Mouse (Mus musculus): Measurements from ENCODE around the gene Mrpl36. TPM values are rescaled to one million over a fixed set of nuclear protein-coding genes. Genes with fewer than 3 reads are reported as not detected.
A peak's percentile ranks its signal among the peaks of the same experiment; 100 is the strongest.

The Mrpl36 gene
- polyA plus RNA-seq (2015; fragmentation: Nextera tagmentation; extraction: Ambion mirVana): 99.6 and 110 TPM in 2 replicates

- Histone ChIP-seq H3K4me2 (peak within 1 kb of the TSS; percentile 76), H3K27ac (replicated peaks) (peak within 1 kb of the TSS; percentile 34; the same call in 1 of the 2 replicates), H3K9ac (peak within 1 kb of the TSS; percentile 79), H3K9me3 (no peaks in the 10 kb centered on the region), H3K4me3 (peak within 1 kb of the TSS; percentile 79), H3K27me3 (peaks cover 6% of the 10 kb centered on the region), H3K36me3 (peaks cover 29% of the 10 kb centered on the region), H3K4me1 (replicated peaks) (peaks cover 31% of the 10 kb centered on the region)
- peak; percentile 77 for ATAC-seq (ENCODE audit: low read depth)
- 1% methylated on average over 45 of the region's 45 CpGs for WGBS
Measured at GRCm38 (mm10) chr13:73327827-73328698, at the start of gene Mrpl36, which contains the start of gene Ndufs6. TSS of gene Mrpl36 (plus strand) at chr13:73328513. TSS of gene Ndufs6 (minus strand) at chr13:73328542.

GRCm38 (mm10) chr13:73279196-73279595 is 49.1 kb upstream of the Mrpl36 start:
- Histone ChIP-seq H3K4me3 (no peak overlapping the region), H3K4me2 (no peak overlapping the region), H3K36me3 (no peaks in the 10 kb centered on the region), H3K27me3 (peaks cover 65% of the 10 kb centered on the region), H3K9me3 (no peaks in the 10 kb centered on the region), H3K9ac (no peak overlapping the region), H3K4me1 (replicated peaks) (no peaks in the 10 kb centered on the region), H3K27ac (replicated peaks) (no peak overlapping the region)
- ATAC-seq (ENCODE audit: low read depth): no peak
- WGBS: 86% methylated on average over 1 of the region's 1 CpGs

GRCm38 (mm10) chr13:73282407-73282806 is 45.9 kb upstream of the Mrpl36 start:
- no peak for ATAC-seq (ENCODE audit: low read depth)
- Histone ChIP-seq H3K4me2 (no peak overlapping the region), H3K36me3 (no peaks in the 10 kb centered on the region), H3K27me3 (peaks cover 44% of the 10 kb centered on the region), H3K4me1 (replicated peaks) (no peaks in the 10 kb centered on the region), H3K9ac (no peak overlapping the region), H3K9me3 (no peaks in the 10 kb centered on the region), H3K27ac (replicated peaks) (no peak overlapping the region), H3K4me3 (no peak overlapping the region)
- WGBS: 83% methylated on average over 2 of the region's 2 CpGs

- no peak for ATAC-seq (ENCODE audit: low read depth)
- H3K9ac ChIP-seq: no peak overlapping the region
- H3K4me3 ChIP-seq: no peak overlapping the region
- H3K27ac ChIP-seq (replicated peaks): no peak overlapping the region
- no peak overlapping the region for H3K4me2 ChIP-seq
- H3K36me3 ChIP-seq: no peaks in the 10 kb centered on the region
- 97% methylated on average over 1 of the region's 1 CpGs for WGBS
- no peaks in the 10 kb centered on the region for H3K4me1 ChIP-seq (replicated peaks)
- H3K27me3 ChIP-seq: peaks cover 40% of the 10 kb centered on the region
- no peaks in the 10 kb centered on the region for H3K9me3 ChIP-seq
Measured at GRCm38 (mm10) chr13:73283534-73283933, 44.8 kb upstream of the Mrpl36 start.

GRCm38 (mm10) chr13:73290206-73290605 is 38.1 kb upstream of the Mrpl36 start:
- Histone ChIP-seq H3K9ac (no peak overlapping the region), H3K4me3 (no peak overlapping the region), H3K36me3 (no peaks in the 10 kb centered on the region), H3K4me2 (no peak overlapping the region), H3K4me1 (replicated peaks) (no peaks in the 10 kb centered on the region), H3K9me3 (peaks cover 6% of the 10 kb centered on the region; the same call in 1 of the 2 replicates), H3K27ac (replicated peaks) (no peak overlapping the region), H3K27me3 (peaks cover 12% of the 10 kb centered on the region; the same call in 1 of the 2 replicates)
- 92% methylated on average over 6 of the region's 6 CpGs for WGBS
- ATAC-seq (ENCODE audit: low read depth): no peak

- peaks cover 12% of the 10 kb centered on the region; the same call in 1 of the 2 replicates for H3K27me3 ChIP-seq
- 35% methylated on average over 2 of the region's 2 CpGs for WGBS
- no peak overlapping the region for H3K4me3 ChIP-seq
Measured at GRCm38 (mm10) chr13:73291102-73291501, 37.2 kb upstream of the Mrpl36 start.

GRCm38 (mm10) chr13:73298717-73299116 is 29.6 kb upstream of the Mrpl36 start:
- Histone ChIP-seq H3K4me3 (no peak overlapping the region), H3K27me3 (peaks cover 3% of the 10 kb centered on the region; the same call in 1 of the 2 replicates), H3K9me3 (peaks cover 6% of the 10 kb centered on the region; the same call in 1 of the 2 replicates), H3K4me1 (replicated peaks) (no peaks in the 10 kb centered on the region), H3K4me2 (no peak overlapping the region), H3K36me3 (no peaks in the 10 kb centered on the region), H3K9ac (no peak overlapping the region), H3K27ac (replicated peaks) (no peak overlapping the region)
- ATAC-seq (ENCODE audit: low read depth): no peak
- 75% methylated on average over 4 of the region's 4 CpGs for WGBS

More at GRCm38 (mm10) chr13:73291102-73291501, 37.2 kb upstream of the Mrpl36 start:
- peaks cover 6% of the 10 kb centered on the region; the same call in 1 of the 2 replicates for H3K9me3 ChIP-seq
- no peak overlapping the region for H3K4me2 ChIP-seq
- no peak overlapping the region for H3K9ac ChIP-seq
- ATAC-seq (ENCODE audit: low read depth): no peak
- no peaks in the 10 kb centered on the region for H3K36me3 ChIP-seq
- H3K4me1 ChIP-seq (replicated peaks): no peaks in the 10 kb centered on the region
- no peak overlapping the region for H3K27ac ChIP-seq (replicated peaks)

GRCm38 (mm10) chr13:73299322-73299721 is 29.0 kb upstream of the Mrpl36 start:
- Histone ChIP-seq H3K36me3 (no peaks in the 10 kb centered on the region), H3K4me1 (replicated peaks) (no peaks in the 10 kb centered on the region), H3K9ac (no peak overlapping the region), H3K4me3 (no peak overlapping the region), H3K4me2 (no peak overlapping the region), H3K9me3 (peaks cover 6% of the 10 kb centered on the region; the same call in 1 of the 2 replicates), H3K27me3 (peaks cover 3% of the 10 kb centered on the region; the same call in 1 of the 2 replicates), H3K27ac (replicated peaks) (no peak overlapping the region)
- no peak for ATAC-seq (ENCODE audit: low read depth)
- 89% methylated on average over 5 of the region's 5 CpGs for WGBS

GRCm38 (mm10) chr13:73304729-73305128 is 23.6 kb upstream of the Mrpl36 start:
- no peak overlapping the region for H3K27ac ChIP-seq (replicated peaks)
- H3K4me2 ChIP-seq: no peak overlapping the region
- ATAC-seq (ENCODE audit: low read depth): no peak
- H3K36me3 ChIP-seq: no peaks in the 10 kb centered on the region
- WGBS: 57% methylated on average over 6 of the region's 6 CpGs
- H3K27me3 ChIP-seq: peaks cover 47% of the 10 kb centered on the region
- H3K9me3 ChIP-seq: no peaks in the 10 kb centered on the region
- no peak overlapping the region for H3K4me3 ChIP-seq
- peaks cover 8% of the 10 kb centered on the region; the same call in 1 of the 2 replicates for H3K4me1 ChIP-seq (replicated peaks)
- H3K9ac ChIP-seq: no peak overlapping the region

- peak; percentile 26; the same call in 1 of the 2 replicates for ATAC-seq (ENCODE audit: low read depth)
- Histone ChIP-seq H3K9me3 (no peaks in the 10 kb centered on the region), H3K27ac (replicated peaks) (no peak overlapping the region), H3K27me3 (peaks cover 55% of the 10 kb centered on the region), H3K4me2 (no peak overlapping the region), H3K4me3 (no peak overlapping the region), H3K36me3 (no peaks in the 10 kb centered on the region), H3K4me1 (replicated peaks) (peaks cover 8% of the 10 kb centered on the region; the same call in 1 of the 2 replicates), H3K9ac (no peak overlapping the region)
- WGBS: 33% methylated on average over 8 of the region's 8 CpGs
Measured at GRCm38 (mm10) chr13:73305398-73306084, 22.8 kb upstream of the Mrpl36 start.

- H3K4me1 ChIP-seq (replicated peaks): peaks cover 8% of the 10 kb centered on the region; the same call in 1 of the 2 replicates
- no peak overlapping the region for H3K27ac ChIP-seq (replicated peaks)
- H3K9me3 ChIP-seq: no peaks in the 10 kb centered on the region
- peak; percentile 34; the same call in 1 of the 2 replicates for ATAC-seq (ENCODE audit: low read depth)
- H3K27me3 ChIP-seq: peaks cover 59% of the 10 kb centered on the region
- H3K4me3 ChIP-seq: no peak overlapping the region
- H3K36me3 ChIP-seq: no peaks in the 10 kb centered on the region
- 51% methylated on average over 4 of the region's 4 CpGs for WGBS
- H3K9ac ChIP-seq: no peak overlapping the region
- no peak overlapping the region for H3K4me2 ChIP-seq
Measured at GRCm38 (mm10) chr13:73306085-73306410, 22.3 kb upstream of the Mrpl36 start.

GRCm38 (mm10) chr13:73306430-73306829 is 21.9 kb upstream of the Mrpl36 start:
- H3K4me1 ChIP-seq (replicated peaks): peaks cover 8% of the 10 kb centered on the region; the same call in 1 of the 2 replicates
- H3K4me2 ChIP-seq: no peak overlapping the region
- no peak overlapping the region for H3K9ac ChIP-seq
- H3K36me3 ChIP-seq: no peaks in the 10 kb centered on the region
- WGBS: 68% methylated on average over 4 of the region's 4 CpGs
- H3K4me3 ChIP-seq: no peak overlapping the region
- no peak for ATAC-seq (ENCODE audit: low read depth)
- no peaks in the 10 kb centered on the region for H3K9me3 ChIP-seq
- H3K27me3 ChIP-seq: peaks cover 61% of the 10 kb centered on the region
- H3K27ac ChIP-seq (replicated peaks): no peak overlapping the region
